Comparison of ENCODE assay signal across 8 mouse cellular contexts in genomic region chr17:23559767-23560166, GRCm38 (mm10). TPM values are rescaled to one million over a fixed set of nuclear protein-coding genes. Genes with fewer than 3 reads are reported as not detected.
DNase-seq lines count a peak whose midpoint lies in the region; ATAC-seq lines count a peak whose summit lies in the region.

No protein-coding gene starts in this region.

- peak; percentile 55 for DNase-seq in hindbrain, embryonic 11.5 days (ENCODE audit: low spot score)
- peak; percentile 59 for DNase-seq in urinary bladder, postnatal 14 days (ENCODE audit: low spot score)
- no peak for DNase-seq in urinary bladder, postnatal 36 days (ENCODE audit: low spot score in 2 of 2)
- peak; percentile 45 to 75 for DNase-seq in cerebellum, postnatal 14 days
- peak; percentile 28 to 42 for DNase-seq in lung, adult 18-20 months
- peak; percentile 54 to 59 for DNase-seq in thymus, postnatal 36 days

- ATAC-seq in hindbrain, embryonic 11.5 days (ENCODE audit: low FRiP score): no peak
- ATAC-seq in hindbrain, embryonic 12.5 days (ENCODE audit: low FRiP score): no peak
- ATAC-seq in heart, embryonic 12.5 days (ENCODE audit: insufficient number of reproducible peaks, low FRiP score): no peak

- no peak overlapping the region for H3K9ac ChIP-seq in hindbrain, embryonic 11.5 days (ENCODE audit: low read depth, low read length)
- H3K9ac ChIP-seq in hindbrain, embryonic 12.5 days: no peak overlapping the region
- no peak overlapping the region for H3K9ac ChIP-seq in heart, embryonic 12.5 days

- no peak overlapping the region for H3K4me2 ChIP-seq in hindbrain, embryonic 11.5 days (replicated peaks; ENCODE audit: low read depth, low read length)
- no peak overlapping the region for H3K4me2 ChIP-seq in hindbrain, embryonic 12.5 days (replicated peaks)
- no peak overlapping the region for H3K4me2 ChIP-seq in heart, embryonic 12.5 days

- H3K9me3 ChIP-seq in hindbrain, embryonic 11.5 days (ENCODE audit: control insufficient read depth, low read length): no peaks in the 10 kb centered on the region
- no peaks in the 10 kb centered on the region for H3K9me3 ChIP-seq in hindbrain, embryonic 12.5 days (replicated peaks)
- H3K9me3 ChIP-seq in heart, embryonic 12.5 days (replicated peaks): no peaks in the 10 kb centered on the region

- peaks cover 6% of the 10 kb centered on the region; the same call in 1 of the 2 replicates for H3K36me3 ChIP-seq in hindbrain, embryonic 11.5 days (ENCODE audit: control insufficient read depth, insufficient read depth, low read length)
- peaks cover 63% of the 10 kb centered on the region for H3K36me3 ChIP-seq in hindbrain, embryonic 12.5 days
- peaks cover 64% of the 10 kb centered on the region for H3K36me3 ChIP-seq in heart, embryonic 12.5 days

- H3K27me3 ChIP-seq in hindbrain, embryonic 11.5 days (ENCODE audit: control insufficient read depth, insufficient read depth, low read length): no peaks in the 10 kb centered on the region
- no peaks in the 10 kb centered on the region for H3K27me3 ChIP-seq in hindbrain, embryonic 12.5 days
- no peaks in the 10 kb centered on the region for H3K27me3 ChIP-seq in heart, embryonic 12.5 days (replicated peaks)

- no peak overlapping the region for H3K27ac ChIP-seq in hindbrain, embryonic 11.5 days (ENCODE audit: low read depth, low read length)
- no peak overlapping the region for H3K27ac ChIP-seq in hindbrain, embryonic 12.5 days
- no peak overlapping the region for H3K27ac ChIP-seq in heart, embryonic 12.5 days (ENCODE audit: poor library complexity, severe bottlenecking)

- H3K4me3 ChIP-seq in hindbrain, embryonic 11.5 days (ENCODE audit: low read depth, low read length): no peak overlapping the region
- no peak overlapping the region for H3K4me3 ChIP-seq in hindbrain, embryonic 12.5 days
- H3K4me3 ChIP-seq in heart, embryonic 12.5 days: no peak overlapping the region

- 58% methylated on average over 11 of the region's 11 CpGs for WGBS in hindbrain, embryonic 11.5 days
- 62% methylated on average over 11 of the region's 11 CpGs for WGBS in hindbrain, embryonic 12.5 days
- 58% methylated on average over 11 of the region's 11 CpGs for WGBS in heart, embryonic 12.5 days

- peaks cover under 1% of the 10 kb centered on the region; the same call in 1 of the 2 replicates for H3K4me1 ChIP-seq in hindbrain, embryonic 11.5 days (replicated peaks; ENCODE audit: control insufficient read depth, insufficient read depth, low read length)
- H3K4me1 ChIP-seq in hindbrain, embryonic 12.5 days: peaks cover 8% of the 10 kb centered on the region
- peaks cover 11% of the 10 kb centered on the region for H3K4me1 ChIP-seq in heart, embryonic 12.5 days (replicated peaks)

RNA-seq across cellular contexts. Expression of gene Zfp213, which starts 4.3 kb away (rescaled TPM):
- polyA plus RNA-seq in hindbrain, embryonic 11.5 days (2014; fragmentation: Nextera tagmentation; extraction: Ambion mirVana): 16.1 and 17.4 TPM in 2 replicates
- 20.8 and 21.3 TPM in 2 replicates for polyA plus RNA-seq in hindbrain, embryonic 12.5 days (2016; fragmentation: Nextera tagmentation; extraction: Ambion mirVana)
- 14.1 and 16.9 TPM in 2 replicates for polyA plus RNA-seq in heart, embryonic 12.5 days (2016; fragmentation: Nextera tagmentation; extraction: Ambion mirVana)

RNA-seq across cellular contexts. Expression of gene Zfp13, which starts 39.5 kb away (rescaled TPM):
- polyA plus RNA-seq in hindbrain, embryonic 11.5 days (2014; fragmentation: Nextera tagmentation; extraction: Ambion mirVana): 16.5 and 16.7 TPM in 2 replicates
- polyA plus RNA-seq in hindbrain, embryonic 12.5 days (2016; fragmentation: Nextera tagmentation; extraction: Ambion mirVana): 24.9 and 26.1 TPM in 2 replicates
- polyA plus RNA-seq in heart, embryonic 12.5 days (2016; fragmentation: Nextera tagmentation; extraction: Ambion mirVana): 9.1 and 10.7 TPM in 2 replicates

RNA-seq across cellular contexts. Expression of gene Zscan10, which starts 40.9 kb away (rescaled TPM):
- 0.32 and 0.34 TPM in 2 replicates for polyA plus RNA-seq in hindbrain, embryonic 11.5 days (2014; fragmentation: Nextera tagmentation; extraction: Ambion mirVana)
- polyA plus RNA-seq in hindbrain, embryonic 12.5 days (2016; fragmentation: Nextera tagmentation; extraction: Ambion mirVana): 0.46 and 0.93 TPM in 2 replicates
- not detected in 2 replicates for polyA plus RNA-seq in heart, embryonic 12.5 days (2016; fragmentation: Nextera tagmentation; extraction: Ambion mirVana)

Comparison
In these comparisons a context has a peak if more than half of its experiments do, and no peak if none do; other contexts are left out.
1. DNase-seq: peak in hindbrain, embryonic 11.5 days (single experiment), urinary bladder, postnatal 14 days (single experiment), cerebellum, postnatal 14 days (2 of 2), lung, adult 18-20 months (2 of 2) and thymus, postnatal 36 days (2 of 2); none in urinary bladder, postnatal 36 days (0 of 2).